Mouse (Mus musculus): ENCODE measurements around the gene Xdh.

The Xdh gene

GRCm38 (mm10) chr17:73950062-73950735 lies at the start of gene Xdh:
Xdh (minus strand) TSS chr17:73950196.
- no peak for DNase-seq (ENCODE audit: low spot score)

- no peak for DNase-seq (ENCODE audit: low spot score)
Observed at GRCm38 (mm10) chr17:73995907-73996645, 46.1 kb upstream of the Xdh start.

- no peak for DNase-seq (ENCODE audit: low spot score)
Observed at GRCm38 (mm10) chr17:73991264-73991663, 41.3 kb upstream of the Xdh start.

- DNase-seq (ENCODE audit: low spot score) = no peak
Observed at GRCm38 (mm10) chr17:73986571-73986970, 36.6 kb upstream of the Xdh start.

- no peak for DNase-seq (ENCODE audit: low spot score)
Observed at GRCm38 (mm10) chr17:73985936-73986335, 35.9 kb upstream of the Xdh start.

- DNase-seq (ENCODE audit: low spot score) = no peak
Observed at GRCm38 (mm10) chr17:73984508-73984907, 34.5 kb upstream of the Xdh start.

- no peak for DNase-seq (ENCODE audit: low spot score)
Observed at GRCm38 (mm10) chr17:73982871-73983270, 32.9 kb upstream of the Xdh start.

- no peak for DNase-seq (ENCODE audit: low spot score)
Observed at GRCm38 (mm10) chr17:73976066-73976465, 26.1 kb upstream of the Xdh start.

- no peak for DNase-seq (ENCODE audit: low spot score)
Observed at GRCm38 (mm10) chr17:73972648-73973047, 22.7 kb upstream of the Xdh start.

- DNase-seq (ENCODE audit: low spot score) = no peak
Observed at GRCm38 (mm10) chr17:73971291-73971690, 21.3 kb upstream of the Xdh start.

- DNase-seq (ENCODE audit: low spot score) = no peak
Observed at GRCm38 (mm10) chr17:73970361-73971027, 20.5 kb upstream of the Xdh start.

- no peak for DNase-seq (ENCODE audit: low spot score)
Observed at GRCm38 (mm10) chr17:73964856-73965255, 14.9 kb upstream of the Xdh start.

GRCm38 (mm10) chr17:73962628-73963043 lies 12.6 kb upstream of the Xdh start:
- no peak for DNase-seq (ENCODE audit: low spot score)

GRCm38 (mm10) chr17:73961801-73962403 lies 11.9 kb upstream of the Xdh start:
- DNase-seq (ENCODE audit: low spot score) = no peak

GRCm38 (mm10) chr17:73960745-73961144 lies 10.7 kb upstream of the Xdh start:
- no peak for DNase-seq (ENCODE audit: low spot score)

GRCm38 (mm10) chr17:73952103-73952521 lies 2.1 kb upstream of the Xdh start:
- no peak for DNase-seq (ENCODE audit: low spot score)

- DNase-seq (ENCODE audit: low spot score) = no peak
Observed at GRCm38 (mm10) chr17:73950970-73951369, 974 bp upstream of the Xdh start.

- no peak for DNase-seq (ENCODE audit: low spot score)
Observed at GRCm38 (mm10) chr17:73949498-73949897, 498 bp downstream of the Xdh start.

GRCm38 (mm10) chr17:73948801-73949200 lies 1.2 kb downstream of the Xdh start:
- DNase-seq (ENCODE audit: low spot score) = no peak

- DNase-seq (ENCODE audit: low spot score) = no peak
Observed at GRCm38 (mm10) chr17:73948039-73948438, 2.0 kb downstream of the Xdh start.

- DNase-seq (ENCODE audit: low spot score) = no peak
Observed at GRCm38 (mm10) chr17:73946856-73947255, 3.1 kb downstream of the Xdh start.

GRCm38 (mm10) chr17:73944661-73945060 lies 5.3 kb downstream of the Xdh start:
- no peak for DNase-seq (ENCODE audit: low spot score)

All from c-Kit-positive CD71-positive TER-119-positive erythroid progenitor cells, embryonic 14.5 days (primary cell).